Mouse (Mus musculus) spleen, adult 12 weeks (tissue): Measurements from ENCODE around the gene H2afy2.

Experiments
- DNase-seq: peaks from one replicate; pipeline ENCODE4 v3.0.0; 2022; ENCODE audit warnings: low spot score

Gene H2afy2

GRCm38 (mm10) chr10:61723271-61723670 lies 60.7 kb downstream of the H2afy2 start:
- DNase-seq, result no peak

DNA sequence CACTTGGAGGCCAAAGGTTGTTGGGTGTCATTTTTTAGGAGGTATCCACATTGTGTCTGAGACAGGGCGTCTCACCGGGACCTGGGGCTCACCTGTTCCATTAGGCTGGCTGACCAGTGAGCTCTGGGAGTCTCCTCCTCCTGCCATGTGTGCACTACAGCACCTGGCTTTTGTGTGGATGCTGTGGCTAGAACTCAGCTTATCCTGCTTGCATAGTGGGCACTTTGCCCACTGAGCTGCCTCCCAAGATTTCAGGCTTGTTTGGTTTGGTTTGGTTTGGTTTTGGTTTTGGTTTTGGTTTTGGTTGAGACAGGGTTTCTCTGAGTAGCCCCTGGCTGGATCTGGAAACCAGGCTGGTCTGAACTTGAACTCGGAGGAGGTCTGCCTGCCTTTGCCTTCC lies 61.7 kb downstream of the H2afy2 start:
- no peak for DNase-seq

DNA sequence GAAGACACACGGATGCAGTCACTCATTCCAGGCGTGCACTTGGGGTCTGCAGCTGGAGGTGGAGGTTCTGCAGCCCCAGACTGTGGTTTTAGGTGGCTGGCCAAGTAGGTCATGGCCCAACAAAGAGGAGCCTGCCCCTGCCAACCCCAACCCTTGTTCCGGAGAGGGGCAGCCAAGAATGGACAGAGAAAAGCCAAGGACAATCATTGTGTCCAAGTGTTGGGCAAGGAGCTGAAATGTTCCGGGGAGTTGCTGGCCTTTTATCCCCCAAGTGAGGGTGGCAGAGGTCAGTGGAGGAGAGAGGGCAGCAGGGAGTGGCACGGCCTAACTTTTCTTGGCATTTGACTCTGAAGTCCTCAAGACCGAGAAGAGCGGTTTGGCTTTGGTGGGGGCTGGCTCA lies 63.6 kb downstream of the H2afy2 start:
- no peak for DNase-seq

GRCm38 (mm10) chr10:61717406-61718296 lies 66.3 kb downstream of the H2afy2 start:
- no peak for DNase-seq

GRCm38 (mm10) chr10:61715996-61716864 lies 67.7 kb downstream of the H2afy2 start:
- no peak for DNase-seq

- DNase-seq, result no peak
These were observed 68.5 kb downstream of the H2afy2 start for GRCm38 (mm10) chr10:61715462-61715837.

GRCm38 (mm10) chr10:61714771-61715461 lies 69.0 kb downstream of the H2afy2 start, which contains the start of gene Aifm2:
Gene Aifm2 (plus strand): TSS chr10:61715263.
- peak; percentile 34 for DNase-seq

- no peak for DNase-seq
These were observed 69.8 kb downstream of the H2afy2 start for GRCm38 (mm10) chr10:61714146-61714545.

GRCm38 (mm10) chr10:61713601-61714000 lies 70.3 kb downstream of the H2afy2 start:
- no peak for DNase-seq

- no peak for DNase-seq
These were observed 77.3 kb downstream of the H2afy2 start for GRCm38 (mm10) chr10:61706412-61707375.

GRCm38 (mm10) chr10:61704663-61705062 lies 79.3 kb downstream of the H2afy2 start:
- DNase-seq, result no peak

DNA sequence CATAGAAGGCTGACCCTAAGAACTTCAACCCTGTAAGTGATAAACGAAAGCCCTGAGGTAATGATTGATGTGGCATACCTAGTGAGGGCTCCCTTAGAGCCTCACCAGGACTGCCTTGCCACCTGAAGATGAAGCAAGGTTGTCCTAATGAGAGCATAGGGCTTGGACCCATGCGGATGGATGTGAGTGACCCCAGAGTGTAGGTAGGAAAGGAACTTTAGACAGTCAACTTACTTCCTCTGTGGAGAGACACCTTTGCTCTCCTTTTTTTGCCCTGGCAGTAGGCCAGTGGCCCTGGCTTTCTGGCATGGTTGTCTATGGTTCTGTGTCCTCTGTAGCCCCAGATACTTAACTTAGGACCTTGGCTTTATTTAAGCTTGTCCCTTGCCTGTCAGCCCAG lies 86.9 kb downstream of the H2afy2 start:
- DNase-seq, result no peak

- DNase-seq, result no peak
These were observed 87.5 kb downstream of the H2afy2 start for GRCm38 (mm10) chr10:61696560-61696823.

- peak; percentile 29 for DNase-seq
These were observed 88.0 kb downstream of the H2afy2 start for GRCm38 (mm10) chr10:61695703-61696559.

DNA sequence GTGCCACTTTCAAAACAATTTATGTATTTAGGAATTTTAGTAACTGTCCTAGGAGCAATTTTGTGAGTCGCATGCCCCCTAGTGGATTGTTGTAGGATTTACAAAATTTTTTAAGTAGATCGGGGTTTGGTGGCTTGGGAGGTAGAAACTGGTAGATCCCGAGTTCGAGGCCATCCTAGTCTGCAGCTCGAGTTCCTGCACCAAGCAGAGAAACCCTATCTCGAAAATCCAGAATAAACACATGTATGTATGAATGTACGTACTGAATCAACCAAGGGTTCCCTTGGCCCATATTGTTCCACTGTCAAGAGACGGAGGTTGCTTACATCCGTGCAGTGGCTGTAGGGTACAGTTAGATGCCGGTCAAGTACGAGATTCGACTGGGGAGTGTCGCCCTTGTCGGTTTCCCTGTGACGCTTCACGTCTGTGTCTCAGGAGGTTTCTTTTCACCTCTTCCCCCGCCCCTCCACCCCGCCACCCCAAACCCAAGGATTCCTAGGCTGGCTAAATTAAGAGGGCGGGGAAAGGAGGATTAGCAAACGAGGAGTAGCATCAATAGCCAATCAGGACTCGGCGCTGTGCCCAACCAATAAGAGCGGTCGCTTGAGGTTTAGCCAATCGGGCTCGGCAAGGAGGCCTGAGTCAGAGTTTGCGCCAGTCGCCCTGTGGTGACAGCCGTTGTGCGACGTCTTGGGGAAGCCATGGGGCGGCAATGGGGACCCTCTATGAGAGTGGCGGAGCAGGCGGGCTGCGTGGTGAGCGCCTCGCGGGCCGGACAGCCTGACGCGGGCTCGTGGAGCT lies 88.9 kb downstream of the H2afy2 start, which contains the start of gene Tysnd1:
Tysnd1 (plus strand) TSS at position 645 of the 801 bp plus-strand sequence.
- DNase-seq, result peak; percentile 83

DNA sequence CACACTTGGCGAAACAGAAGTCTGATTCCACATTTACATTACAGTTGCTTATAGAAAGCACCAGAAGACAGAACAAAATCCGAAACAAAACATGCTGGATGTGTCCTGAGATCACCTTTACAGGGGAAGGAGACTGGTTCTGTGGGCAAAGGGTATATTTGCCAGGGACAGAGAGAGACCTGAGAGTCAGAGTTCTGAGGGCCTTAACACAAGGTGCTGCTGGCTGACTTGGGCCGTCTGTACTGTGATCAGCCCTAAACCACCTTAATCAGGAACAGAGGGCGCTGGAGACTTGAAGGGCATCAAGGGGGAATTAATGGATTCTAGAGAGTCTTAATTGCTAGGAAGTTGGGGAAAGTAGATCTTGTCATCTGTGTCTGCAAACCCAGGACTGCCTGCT lies 90.4 kb downstream of the H2afy2 start:
- no peak for DNase-seq

DNA sequence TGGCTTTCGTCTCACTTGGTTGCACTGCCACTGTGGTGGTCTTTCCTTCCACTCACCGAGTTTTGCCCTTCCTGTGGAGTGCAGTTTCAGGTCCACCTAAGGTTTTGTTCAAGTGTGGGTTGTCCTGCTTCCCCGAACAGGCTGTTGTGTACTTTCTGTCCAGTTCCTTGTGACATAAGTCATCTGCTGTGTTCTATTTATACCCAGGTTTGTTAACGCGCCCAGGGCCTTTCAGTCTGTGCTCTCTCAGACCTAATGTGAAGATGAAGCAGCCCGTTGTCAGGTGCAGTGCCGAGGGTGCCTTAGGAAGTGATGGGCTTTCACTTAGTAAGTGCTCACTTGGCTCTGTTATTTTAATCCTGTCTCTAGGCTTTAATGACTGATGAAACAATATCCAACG lies 94.5 kb downstream of the H2afy2 start:
- no peak for DNase-seq
